ENCODE assay signal across 21 mouse cellular contexts in the genomic region with DNA sequence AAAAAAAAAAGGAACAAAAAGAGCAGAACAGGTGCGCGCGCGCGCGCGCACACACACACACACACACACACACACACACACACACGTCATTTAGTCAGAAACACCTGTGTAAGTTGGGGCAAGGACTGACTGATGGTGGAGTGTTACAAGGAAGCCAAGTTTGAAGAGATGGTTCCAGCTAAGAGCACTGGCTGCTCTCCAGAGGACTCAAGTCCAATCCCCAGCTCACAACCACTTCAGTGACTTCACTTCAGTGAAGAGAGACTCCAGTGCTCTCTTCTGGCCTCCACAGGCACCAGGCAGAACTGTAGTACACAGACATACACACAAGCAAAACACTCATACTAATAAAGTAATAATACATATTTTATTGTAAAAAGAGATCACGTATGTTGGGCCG. TPM values are rescaled to one million over a fixed set of nuclear protein-coding genes. Genes with fewer than 3 reads are reported as not detected.
DNase-seq lines count a peak whose midpoint lies in the region; ATAC-seq lines count a peak whose summit lies in the region.
"Had no signal": no experiment of that assay in that cellular context is flagged by ENCODE, and none has a peak within 500 bp of the region (broad histone marks: within the 10 kb centered on the region; RNA-seq: fewer than 3 reads in every experiment).

No protein-coding gene starts in this region.

- WGBS in midbrain, embryonic 15.5 days: 92% methylated on average over 10 of the region's 10 CpGs

- no peak overlapping the region for H3K4me3 ChIP-seq in midbrain, embryonic 15.5 days
- H3K4me3 ChIP-seq: embryonic facial prominence, embryonic 13.5 days; heart, embryonic 15.5 days; hindbrain, embryonic 10.5 days; limb, embryonic 13.5 days; liver, embryonic 15.5 days; midbrain, embryonic 12.5 days; myocyte; neural tube, embryonic 15.5 days had no signal

- H3K27ac ChIP-seq in midbrain, embryonic 15.5 days: no peak overlapping the region
- H3K27ac ChIP-seq: embryonic facial prominence, embryonic 13.5 days; heart, embryonic 15.5 days; hindbrain, embryonic 10.5 days; limb, embryonic 13.5 days; liver, embryonic 15.5 days; midbrain, embryonic 12.5 days; neural tube, embryonic 15.5 days had no signal

- no peak for ATAC-seq in midbrain, embryonic 15.5 days (replicated peaks)
- ATAC-seq: inflammation-experienced regulatory T-cells, adult 6 months had no signal

- H3K27me3 ChIP-seq in midbrain, embryonic 15.5 days (replicated peaks): no peaks in the 10 kb centered on the region
- H3K27me3 ChIP-seq: embryonic facial prominence, embryonic 13.5 days; limb, embryonic 13.5 days; midbrain, embryonic 12.5 days; neural tube, embryonic 15.5 days had no signal

- H3K36me3 ChIP-seq in midbrain, embryonic 15.5 days (replicated peaks): no peaks in the 10 kb centered on the region
- H3K36me3 ChIP-seq: embryonic facial prominence, embryonic 13.5 days; heart, embryonic 15.5 days; hindbrain, embryonic 10.5 days; limb, embryonic 13.5 days; liver, embryonic 15.5 days; midbrain, embryonic 12.5 days; neural tube, embryonic 15.5 days had no signal

- H3K4me2 ChIP-seq in midbrain, embryonic 15.5 days: no peak overlapping the region
- H3K4me2 ChIP-seq: embryonic facial prominence, embryonic 13.5 days; heart, embryonic 15.5 days; limb, embryonic 13.5 days; liver, embryonic 15.5 days; midbrain, embryonic 12.5 days; neural tube, embryonic 15.5 days had no signal

- no peaks in the 10 kb centered on the region for H3K4me1 ChIP-seq in midbrain, embryonic 15.5 days
- H3K4me1 ChIP-seq: liver, embryonic 15.5 days had no signal

- no peak overlapping the region for H3K9ac ChIP-seq in midbrain, embryonic 15.5 days
- H3K9ac ChIP-seq: embryonic facial prominence, embryonic 13.5 days; heart, embryonic 15.5 days; limb, embryonic 13.5 days; liver, embryonic 15.5 days; midbrain, embryonic 12.5 days; neural tube, embryonic 15.5 days had no signal

- peak; percentile 14 for DNase-seq in kidney, adult 11 months
- no peak for DNase-seq in kidney, adult 18-20 months
- peak; percentile 57 for DNase-seq in 416B (ENCODE audit: low read depth)
- DNase-seq in R1 (ENCODE audit: low read depth, low spot score): peak; percentile 26
- peak; percentile 6 for DNase-seq in lung, postnatal 14 days
- DNase-seq in right cerebral cortex, adult 2 months (ENCODE audit: low spot score in 2 of 2): no peak
- DNase-seq: adrenal gland, postnatal 36 days; cerebellum, adult 8-10 months; heart, adult 18-20 months; layer of hippocampus, adult 9-11 months; thymus, postnatal 4 days had no signal

- no peaks in the 10 kb centered on the region for H3K9me3 ChIP-seq in midbrain, embryonic 15.5 days
- H3K9me3 ChIP-seq: embryonic facial prominence, embryonic 13.5 days; heart, embryonic 15.5 days; hindbrain, embryonic 10.5 days; limb, embryonic 13.5 days; liver, embryonic 15.5 days; midbrain, embryonic 12.5 days; neural tube, embryonic 15.5 days had no signal

RNA-seq across cellular contexts. Expression of gene Tgif2, which starts 29.1 kb away (rescaled TPM):
- polyA plus RNA-seq in midbrain, embryonic 15.5 days (2015; fragmentation: Nextera tagmentation; extraction: Ambion mirVana): 19.9 and 21.9 TPM in 2 replicates

RNA-seq across cellular contexts. Expression of gene Myl9, which starts 35.5 kb away (rescaled TPM):
- polyA plus RNA-seq in midbrain, embryonic 15.5 days (2015; fragmentation: Nextera tagmentation; extraction: Ambion mirVana): 41.2 and 41.6 TPM in 2 replicates
- polyA plus RNA-seq: inflammation-experienced regulatory T-cells, adult 6 months had no signal

RNA-seq across cellular contexts. Expression of gene 4930518I15Rik, which starts 47.0 kb away (rescaled TPM):
- 11.3 and 11.6 TPM in 2 replicates for polyA plus RNA-seq in midbrain, embryonic 15.5 days (2015; fragmentation: Nextera tagmentation; extraction: Ambion mirVana)

RNA-seq across cellular contexts. Expression of gene Rab5if, which starts 52.2 kb away (rescaled TPM):
- 135 and 139 TPM in 2 replicates for polyA plus RNA-seq in midbrain, embryonic 15.5 days (2015; fragmentation: Nextera tagmentation; extraction: Ambion mirVana)

Comparison
In these comparisons a context has a peak if more than half of its experiments do, and no peak if none do; other contexts are left out.
1. DNase-seq: peak in kidney, adult 11 months (single experiment), 416B (single experiment), R1 (single experiment) and lung, postnatal 14 days (single experiment); none in kidney, adult 18-20 months (single experiment) and right cerebral cortex, adult 2 months (0 of 2).